Mouse (Mus musculus) neutrophil, adult 5-6 weeks (primary cell): Measurements from ENCODE around the gene Emc10. TPM values are rescaled to one million over a fixed set of nuclear protein-coding genes. Genes with fewer than 3 reads are reported as not detected.

Experiments used
- ATAC-seq: fragments of 151-379, 151-347 bp; 2 replicates; pipeline ENCODE4 v1.8.0; 2017; ENCODE audit warnings: mild to moderate bottlenecking, moderate TSS enrichment; ENCODE audit not compliant: insufficient number of reproducible peaks, poor library complexity, low FRiP score, severe bottlenecking; ENCODE audit errors: extremely low read depth
- total RNA-seq: library from RNA; stranded (forward); fragments of 200-1000 nt; gene quantifications from 2 replicates; pipeline ENCODE4 v1.2.3, GENCODE M21; 2017

The Emc10 gene
- total RNA-seq, 1 experiment from 2014 or later, result 37.8 TPM

DNA sequence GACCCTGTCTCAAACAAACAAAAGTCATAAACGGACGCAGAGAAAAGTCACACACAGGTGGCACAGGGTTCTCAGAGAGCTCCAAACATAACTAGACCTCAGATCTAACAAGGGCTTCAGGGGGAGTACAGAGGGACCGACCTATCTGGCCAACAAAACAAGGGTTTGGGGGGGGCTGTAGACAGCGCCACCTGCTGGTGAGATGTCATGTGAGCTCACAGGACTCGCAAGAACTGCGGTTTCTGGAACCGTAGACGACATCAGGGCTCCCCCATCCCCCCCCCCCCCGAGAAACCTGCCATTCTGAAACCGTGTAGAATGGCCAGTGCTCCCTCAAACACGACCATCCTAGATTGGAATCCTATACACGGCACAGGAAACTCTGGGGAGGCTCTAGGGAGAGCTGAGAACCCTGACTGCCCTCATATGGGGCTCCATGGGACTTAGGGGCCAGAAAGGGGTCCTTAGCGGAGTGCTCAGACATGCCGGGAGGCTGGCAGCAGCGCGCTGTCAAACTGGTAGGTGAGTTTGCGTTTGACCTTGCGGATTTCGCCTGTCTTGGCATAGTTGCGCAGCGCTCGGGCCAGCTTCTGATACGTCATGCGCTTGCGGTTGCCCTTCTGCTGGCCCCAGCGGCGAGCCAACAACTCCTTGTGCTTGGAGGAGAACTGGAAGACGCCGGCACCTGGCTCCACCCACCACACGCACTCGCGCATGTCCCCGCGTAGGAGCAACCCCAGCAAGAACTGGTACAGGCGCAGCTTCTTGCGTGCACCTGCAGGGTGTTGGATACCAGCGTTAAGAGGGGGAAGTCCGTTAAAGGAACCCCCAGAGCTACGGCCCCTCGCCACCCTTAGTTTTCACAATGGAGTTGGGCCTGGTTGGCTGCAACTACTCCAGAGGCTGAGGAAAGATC lies 31.4 kb upstream of the Emc10 start:
- ATAC-seq, result peak; percentile 61

DNA sequence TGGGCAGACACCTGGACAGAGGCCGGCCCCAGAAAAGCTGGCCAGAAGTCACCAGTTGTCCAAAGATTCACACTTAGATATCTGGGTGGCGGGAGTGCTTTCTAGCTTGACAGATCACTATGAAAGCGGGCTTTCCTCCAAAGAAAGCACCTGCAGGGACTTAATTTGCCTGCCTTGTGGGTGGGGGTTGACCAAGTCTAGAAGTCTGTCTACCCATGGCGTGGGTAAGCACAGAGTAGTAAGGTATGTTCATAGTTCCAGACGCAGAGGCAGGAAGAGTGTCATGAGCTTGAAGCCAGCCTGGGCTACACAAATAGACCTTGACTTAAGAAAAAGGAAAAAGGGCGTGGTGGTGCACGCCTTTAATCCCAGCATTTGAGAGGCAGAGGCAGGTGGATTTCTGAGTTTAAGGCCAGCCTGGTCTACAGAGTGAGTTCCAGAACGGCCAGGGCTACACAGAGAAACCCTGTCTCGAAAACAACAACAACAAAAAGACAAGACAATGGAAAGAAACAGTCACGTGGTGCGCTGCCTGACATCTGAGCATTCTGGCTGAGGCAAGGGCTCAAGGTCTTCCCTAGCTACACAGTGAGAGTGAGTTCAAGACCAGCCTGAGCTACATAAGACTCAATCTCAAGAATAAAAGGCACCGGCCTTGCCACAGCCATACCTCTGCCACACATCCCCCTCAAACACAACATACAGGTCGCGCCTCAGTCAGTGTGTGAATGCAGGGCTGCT lies 30.3 kb upstream of the Emc10 start:
- ATAC-seq, result no peak

DNA sequence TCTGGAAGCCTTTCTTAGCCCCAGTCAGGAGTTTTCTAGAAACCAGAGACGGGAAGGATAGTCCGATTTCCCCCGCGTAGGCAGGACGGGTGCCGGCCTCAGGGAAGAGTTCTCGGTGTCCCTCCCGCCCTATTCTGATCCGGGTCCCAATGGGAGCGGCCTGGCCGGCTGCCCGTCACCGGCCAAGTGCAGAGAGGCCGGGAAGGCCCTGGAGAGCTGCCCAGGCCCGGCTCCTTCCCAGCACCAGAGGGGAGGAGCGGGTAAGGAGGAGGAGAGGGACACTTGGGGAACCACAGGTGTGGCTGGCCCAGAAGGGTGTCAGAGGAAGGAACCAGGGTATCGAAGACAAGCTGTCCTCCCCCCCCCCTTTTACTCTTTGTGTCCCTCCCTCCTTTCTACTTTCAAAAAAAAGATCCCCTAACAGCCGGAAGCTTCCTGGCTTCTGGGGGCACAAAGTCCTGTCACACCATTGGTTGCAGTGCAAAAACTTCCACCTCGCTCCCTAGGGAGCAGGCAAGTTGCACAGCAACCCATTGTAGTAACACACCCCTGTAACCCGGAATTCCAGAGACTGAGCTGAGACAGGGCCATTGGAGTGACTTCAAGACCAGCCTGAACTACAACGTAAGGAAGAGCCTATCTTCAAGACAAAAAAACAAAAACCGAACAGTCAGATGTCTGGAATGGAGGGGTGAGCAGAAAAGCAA lies 28.9 kb upstream of the Emc10 start:
- ATAC-seq, result no peak

DNA sequence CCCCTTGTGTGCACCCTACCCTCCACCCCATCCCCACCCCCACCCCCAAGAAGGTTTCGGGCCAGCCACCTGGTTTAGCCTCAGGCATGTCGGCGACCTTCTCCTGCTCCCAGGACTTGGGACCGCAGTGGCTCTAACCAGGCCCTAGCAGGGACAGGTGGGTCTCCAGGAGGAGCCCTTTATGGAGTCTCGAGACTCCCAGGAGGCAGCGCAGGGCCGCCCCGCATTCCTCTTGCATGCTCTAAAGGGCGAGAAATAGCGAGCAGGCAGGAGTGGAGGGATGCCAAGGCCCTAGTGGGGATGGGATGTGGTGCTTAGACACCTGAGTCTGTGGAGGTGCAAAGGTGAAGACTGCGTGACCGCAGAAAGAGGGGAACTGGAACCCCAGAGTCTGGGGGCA lies 28.2 kb upstream of the Emc10 start, which contains the start of gene Mybpc2:
Mybpc2 (minus strand) TSS at position 155 of the 400 bp plus-strand sequence.
- ATAC-seq, result no peak

GRCm38 (mm10) chr7:44523056-44523455 lies 26.7 kb upstream of the Emc10 start:
- ATAC-seq, result no peak

DNA sequence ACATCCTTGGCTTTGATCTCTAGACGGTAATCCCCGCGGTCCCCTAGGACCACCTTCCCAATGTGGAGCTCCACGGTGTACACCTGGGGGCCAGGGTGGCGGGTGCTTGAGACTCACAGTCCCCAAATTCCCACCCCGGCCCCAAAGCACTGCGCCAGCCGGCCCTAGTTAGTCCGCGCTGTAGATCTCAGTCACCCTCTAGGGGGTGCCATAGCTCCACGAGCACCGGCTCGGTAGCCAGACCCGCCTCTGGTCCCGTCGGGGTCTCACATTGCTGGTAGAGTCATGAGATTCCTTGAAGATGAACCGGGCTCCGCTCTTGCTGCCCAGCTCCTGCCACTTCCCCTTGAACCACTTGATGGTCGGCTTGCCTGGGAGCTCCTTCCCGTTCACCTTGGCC lies 25.4 kb upstream of the Emc10 start:
- ATAC-seq, result peak; percentile 67

GRCm38 (mm10) chr7:44520990-44521389 lies 24.7 kb upstream of the Emc10 start:
- no peak for ATAC-seq

GRCm38 (mm10) chr7:44519240-44519913 lies 23.0 kb upstream of the Emc10 start:
- no peak for ATAC-seq

DNA sequence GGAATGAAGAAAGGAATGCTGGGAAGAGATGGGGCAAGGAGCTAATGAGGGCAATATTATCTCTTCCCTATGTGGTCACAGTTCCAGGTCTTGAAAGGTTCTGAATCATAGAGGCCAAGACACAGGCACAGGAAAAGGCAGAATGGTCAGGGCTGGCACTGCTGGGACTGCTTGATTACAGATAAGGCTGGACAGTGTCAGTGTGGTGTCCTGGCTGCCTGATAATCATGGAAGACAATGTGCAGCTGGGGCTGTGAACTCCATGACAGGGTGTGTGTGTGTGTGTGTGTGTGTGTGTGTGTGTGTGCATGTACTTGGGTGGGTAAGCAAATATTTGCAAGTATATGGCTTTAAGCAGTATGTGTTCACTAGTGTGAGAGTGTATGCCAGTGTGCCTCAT lies 11.2 kb upstream of the Emc10 start:
- no peak for ATAC-seq

DNA sequence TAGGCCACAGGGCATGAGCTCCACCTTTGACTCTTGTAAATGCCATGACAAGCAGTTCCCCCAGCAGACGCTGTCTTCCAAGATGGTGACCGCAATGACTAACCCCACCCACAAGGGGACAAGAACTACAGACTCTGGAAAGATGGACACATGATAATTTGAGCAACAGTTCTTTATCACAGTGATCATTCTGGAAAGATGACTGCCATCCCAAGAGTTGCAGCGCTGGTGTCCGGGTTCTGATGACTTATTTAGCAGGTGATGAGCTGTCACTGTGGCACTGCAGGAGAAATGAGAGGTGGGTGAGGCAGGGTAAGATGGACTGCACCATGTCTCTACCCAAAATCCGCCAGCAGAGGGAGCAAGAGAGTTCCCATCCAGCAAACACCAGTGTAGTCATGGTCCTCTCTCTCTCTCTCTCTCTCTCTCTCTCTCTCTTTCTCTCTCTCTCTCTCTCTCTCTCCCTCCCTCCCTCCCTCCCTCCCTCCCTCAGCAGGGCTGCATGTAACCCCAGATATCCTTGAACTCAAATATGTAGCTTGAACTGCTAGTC lies 5.3 kb upstream of the Emc10 start:
- peak; percentile 66; the same call in 1 of the 2 replicates for ATAC-seq

DNA sequence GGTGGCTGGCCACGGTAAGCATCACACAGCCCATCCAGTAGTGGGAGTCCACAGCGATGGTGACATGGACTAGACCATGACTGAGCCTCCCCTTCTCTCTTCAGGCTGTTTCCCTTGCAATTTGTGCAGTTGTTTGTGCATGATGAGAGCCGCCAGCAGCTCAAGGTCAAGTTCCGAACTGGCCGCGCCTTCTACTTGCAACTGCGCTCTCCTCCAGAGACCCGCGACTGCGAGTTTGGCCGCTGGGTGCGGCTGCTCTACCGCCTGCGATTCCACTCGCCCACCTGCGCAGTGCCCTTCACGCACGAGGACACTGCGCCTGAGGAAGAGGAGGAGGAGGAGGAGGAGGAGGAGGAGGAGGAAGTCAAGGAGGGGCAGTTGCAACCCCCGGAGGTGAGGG lies 3.7 kb upstream of the Emc10 start:
- ATAC-seq, result no peak

DNA sequence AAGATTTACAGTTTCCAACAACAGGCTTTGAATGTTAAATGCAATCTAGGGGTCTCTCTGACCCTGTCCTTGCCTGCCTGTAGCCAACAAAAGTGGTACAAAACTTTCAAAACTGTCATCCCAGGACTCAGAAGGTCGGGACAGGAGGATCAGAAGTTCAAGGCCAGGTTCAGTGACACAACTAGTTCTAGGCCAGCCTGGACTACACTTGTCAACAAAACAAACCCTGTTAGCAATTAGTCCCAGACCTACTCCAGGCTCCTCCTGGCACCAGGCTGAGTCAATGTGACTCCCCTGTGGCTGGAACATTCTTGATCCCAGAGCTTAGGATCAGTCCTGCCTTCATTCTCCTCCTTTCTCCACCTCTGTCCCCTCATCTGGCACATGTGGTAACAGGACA lies 2.6 kb upstream of the Emc10 start:
- ATAC-seq, result no peak

GRCm38 (mm10) chr7:44497361-44498055 lies 1.2 kb upstream of the Emc10 start:
- ATAC-seq, result no peak

DNA sequence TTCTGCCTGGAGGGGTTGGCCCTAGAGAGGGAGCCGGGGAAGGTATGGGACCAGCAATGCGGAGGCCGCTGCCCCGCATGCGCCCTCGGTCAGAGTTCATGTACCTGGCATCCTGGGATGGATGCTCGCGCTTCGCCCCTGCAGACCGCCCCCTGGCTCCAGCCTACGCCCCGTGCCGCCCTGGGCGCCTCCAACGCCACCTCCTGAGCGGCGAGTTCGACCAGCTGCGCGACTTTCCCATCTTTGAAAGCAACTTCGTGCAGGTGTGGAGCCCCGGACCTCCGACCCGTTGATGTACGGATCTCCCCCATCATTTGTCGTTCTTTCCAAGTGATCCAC lies 411 bp upstream of the Emc10 start:
- ATAC-seq, result no peak

DNA sequence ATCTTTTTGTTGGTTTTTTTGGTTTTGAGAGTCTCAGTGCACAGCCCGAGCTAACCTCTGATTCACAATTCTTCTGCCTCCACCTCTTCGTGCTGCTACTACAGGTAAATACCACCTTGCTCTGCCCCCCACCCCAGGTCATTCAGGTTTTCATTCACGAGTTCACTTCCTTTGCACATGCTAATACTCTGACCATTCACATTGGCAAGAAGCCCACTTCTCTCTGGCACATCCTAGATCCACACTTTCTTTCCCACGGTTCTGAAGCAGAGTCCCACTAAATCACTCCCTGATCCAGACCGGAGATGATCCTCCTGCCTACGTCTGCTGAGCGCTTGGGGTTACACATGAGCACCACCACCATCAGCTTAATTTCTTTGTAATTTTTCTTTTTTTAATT lies 1.2 kb downstream of the Emc10 start:
- ATAC-seq, result no peak

DNA sequence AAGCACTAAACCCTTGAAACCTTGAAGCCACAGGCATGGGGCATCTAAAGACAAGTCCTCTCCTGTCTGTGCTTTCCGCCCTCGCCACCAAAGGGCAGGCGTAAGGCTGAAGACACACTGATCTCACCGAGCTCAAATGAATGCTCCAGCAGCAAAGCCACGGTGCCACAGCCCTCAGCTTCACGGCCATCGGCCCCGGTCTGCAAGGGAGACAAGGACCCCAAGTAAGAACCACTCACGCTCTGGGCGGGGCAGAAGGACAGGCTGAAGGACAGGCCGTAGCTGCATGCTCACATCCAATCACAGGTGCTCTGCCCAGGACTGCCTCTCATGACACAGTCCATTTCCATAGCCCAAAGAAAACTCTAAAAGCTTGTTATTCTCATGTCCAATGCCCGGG lies 1.6 kb downstream of the Emc10 start:
- ATAC-seq, result no peak

DNA sequence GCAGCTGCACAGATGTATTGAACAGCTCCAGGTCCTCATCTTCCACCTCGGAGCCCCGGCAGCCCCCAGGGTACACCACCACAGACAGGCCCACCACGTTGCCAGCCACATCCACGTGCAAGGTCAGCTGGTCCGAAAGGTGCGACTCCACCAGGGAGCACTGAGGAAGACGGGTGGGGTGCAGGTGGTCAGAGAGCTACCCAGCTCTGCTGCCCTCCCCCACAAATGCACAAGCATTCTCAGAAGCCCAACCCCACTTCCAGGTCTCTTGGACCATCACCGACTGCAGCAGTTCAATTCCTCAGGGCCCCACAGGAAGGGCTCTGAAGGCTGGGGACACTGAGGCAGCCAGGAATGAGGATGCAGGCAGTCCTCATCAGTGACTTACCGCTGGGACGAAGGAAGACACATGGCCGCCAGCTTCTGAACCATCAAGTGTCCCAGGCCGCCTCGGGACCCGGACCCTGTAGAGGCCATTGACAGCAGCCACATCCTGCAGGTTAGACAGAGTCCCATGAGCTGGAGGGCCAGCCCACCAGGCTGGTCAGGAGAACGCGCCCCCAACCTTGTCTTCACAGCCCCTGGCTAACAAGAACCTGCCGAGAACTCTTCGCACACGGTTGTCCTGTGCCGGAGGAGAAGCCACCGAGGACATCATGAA lies 4.0 kb downstream of the Emc10 start:
- ATAC-seq, result no peak

- ATAC-seq, result no peak
Observed at GRCm38 (mm10) chr7:44491391-44491790, 4.9 kb downstream of the Emc10 start.
